Mouse (Mus musculus) activated CD4-positive, CD25-positive, alpha-beta regulatory T cell (primary cell): ENCODE data around the gene Kif1c. TPM values are rescaled to one million over a fixed set of nuclear protein-coding genes. Genes with fewer than 3 reads are reported as not detected.

Source experiments
- polyA plus RNA-seq, 2 experiments: library from polyadenylated mRNA; unstranded; fragments of 100-300 nt; shearing (Covaris generic); gene quantifications; one replicate each; pipeline ENCODE4 v1.2.1; 2017

Gene Kif1c
- polyA plus RNA-seq = 1 to 10 TPM; 2.6 to 3.9 TPM

GRCm38 (mm10) chr11:70699722-70700556 is at the start of gene Kif1c, which contains the start of gene Inca1:
Kif1c (plus strand) TSS chr11:70700548.
Inca1 (minus strand) TSS chr11:70700155.

GRCm38 (mm10) chr11:70654198-70654922 is 46.0 kb upstream of the Kif1c start, which contains the start of gene Pfn1:
Pfn1 (minus strand) TSS chr11:70654644.

GRCm38 (mm10) chr11:70656964-70657363 is 43.4 kb upstream of the Kif1c start, which contains the start of gene Eno3:
Eno3 (plus strand) TSS chr11:70657202.

GRCm38 (mm10) chr11:70668771-70669505 is 31.4 kb upstream of the Kif1c start, which contains the start of gene Spag7:
Spag7 (minus strand) TSS chr11:70669416.

GRCm38 (mm10) chr11:70687601-70688199 is 12.6 kb upstream of the Kif1c start, which contains the start of gene Camta2:
Camta2 (minus strand) TSS chr11:70688105.

GRCm38 (mm10) chr11:70763936-70764808 is 63.8 kb downstream of the Kif1c start, which contains the start of gene Zfp3:
Zfp3 (plus strand) TSS chr11:70764209.

Other genes starting within 250 kb of the Kif1c start
- gene Med11, start 248.6 kb upstream of the Kif1c start, polyA plus RNA-seq = 10 to 100 TPM; 74.9 to 86.6 TPM
- not detected for gene Zmynd15, start 241.1 kb upstream of the Kif1c start, polyA plus RNA-seq
- gene Cxcl16, start 240.6 kb upstream of the Kif1c start, polyA plus RNA-seq = 1 to 10 TPM in 1 of 2 experiments, under 1 TPM in 1; 0.62 to 3.5 TPM
- gene Tm4sf5, start 195.3 kb upstream of the Kif1c start, polyA plus RNA-seq = 1 to 10 TPM; 1.9 to 3.4 TPM
- not detected for gene Vmo1, start 185.9 kb upstream of the Kif1c start, polyA plus RNA-seq
- under 1 TPM in 1 of 2 experiments, not detected in 1; 0.52 TPM for gene Gltpd2, start 181.4 kb upstream of the Kif1c start, polyA plus RNA-seq
- gene Psmb6, start 175.2 kb upstream of the Kif1c start, polyA plus RNA-seq = 100 to 1,000 TPM; 304 to 369 TPM
- not detected for gene Gm40193, start 167.6 kb upstream of the Kif1c start, polyA plus RNA-seq
- 1 to 10 TPM; 2.3 to 3.0 TPM for gene Pld2, start 160.5 kb upstream of the Kif1c start, polyA plus RNA-seq
- gene Mink1, start 137.7 kb upstream of the Kif1c start, polyA plus RNA-seq = 10 to 100 TPM; 14.6 to 17.0 TPM
- gene 4930544D05Rik, start 84.7 kb upstream of the Kif1c start, polyA plus RNA-seq = under 1 TPM in 1 of 2 experiments, not detected in 1; 0.26 TPM
- gene Chrne, start 81.3 kb upstream of the Kif1c start, polyA plus RNA-seq = 1 to 10 TPM in 1 of 2 experiments, under 1 TPM in 1; 0.88 to 1.7 TPM
- gene Gp1ba, start 61.4 kb upstream of the Kif1c start, polyA plus RNA-seq = under 1 TPM in 1 of 2 experiments, not detected in 1; 0.90 TPM
- 100 to 1,000 TPM; 284 to 341 TPM for gene Rnf167, start 53.3 kb upstream of the Kif1c start, polyA plus RNA-seq
- gene Slc25a11, start 53.1 kb upstream of the Kif1c start, polyA plus RNA-seq = 100 to 1,000 TPM; 159 to 161 TPM
- 1,000 to 10,000 TPM; 4,890 to 5,701 TPM for gene Pfn1, start 45.9 kb upstream of the Kif1c start, polyA plus RNA-seq
- gene Eno3, start 43.3 kb upstream of the Kif1c start, polyA plus RNA-seq = 10 to 100 TPM; 16.2 to 18.7 TPM
- 10 to 100 TPM; 76.6 to 85.5 TPM for gene Spag7, start 31.1 kb upstream of the Kif1c start, polyA plus RNA-seq
- 10 to 100 TPM; 29.8 to 41.1 TPM for gene Camta2, start 12.4 kb upstream of the Kif1c start, polyA plus RNA-seq
- gene Inca1, start 393 bp upstream of the Kif1c start, polyA plus RNA-seq = under 1 TPM in 1 of 2 experiments, not detected in 1; 0.27 TPM
- 1 to 10 TPM; 7.3 to 7.5 TPM for gene Zfp3, start 63.7 kb downstream of the Kif1c start, polyA plus RNA-seq
- under 1 TPM; 0.35 to 0.64 TPM for gene Scimp, start 112.0 kb downstream of the Kif1c start, polyA plus RNA-seq
- gene Rabep1, start 144.2 kb downstream of the Kif1c start, polyA plus RNA-seq = 10 to 100 TPM; 35.0 to 39.0 TPM